Mouse (Mus musculus): ENCODE results near the gene Tas1r3. TPM values are rescaled to one million over a fixed set of nuclear protein-coding genes. Genes with fewer than 3 reads are reported as not detected.

The Tas1r3 gene
- polyA plus RNA-seq, 1 experiment from 2014 or later = 0.43 TPM

DNA sequence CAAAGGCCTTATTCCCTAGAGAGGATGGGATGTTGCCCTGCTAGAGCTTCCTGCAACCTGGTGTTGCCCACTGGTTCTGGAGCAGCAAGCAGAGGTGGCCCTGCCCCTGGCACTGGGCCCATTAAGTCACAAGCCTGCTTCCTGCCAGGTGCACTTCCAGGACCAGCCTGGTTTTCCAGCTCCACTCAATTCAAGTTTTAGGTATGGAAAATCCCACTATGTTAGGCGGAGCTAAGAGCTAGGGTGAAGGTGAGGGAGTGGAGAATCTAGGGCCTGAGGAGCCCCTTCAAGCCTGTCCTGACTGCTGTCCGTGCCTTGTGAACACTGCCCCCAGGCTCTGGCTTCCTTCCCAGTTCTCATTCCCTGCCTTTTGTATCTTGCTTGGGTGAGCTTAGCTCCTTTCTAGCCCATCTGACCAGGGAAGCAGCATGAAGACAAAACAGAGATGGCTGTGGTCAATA is 11.2 kb downstream of the Tas1r3 start:
- 90% methylated on average over 2 of the region's 2 CpGs for WGBS
- H3K4me3 ChIP-seq (ENCODE audit: low read depth, low read length) = no peak overlapping the region
- no peak overlapping the region for H3K4me2 ChIP-seq (ENCODE audit: low read length)
- peaks cover 17% of the 10 kb centered on the region for H3K4me1 ChIP-seq (replicated peaks; ENCODE audit: control insufficient read depth, insufficient read depth, low read length)
- no peak for DNase-seq (ENCODE audit: low spot score)
- no peak for ATAC-seq (replicated peaks; ENCODE audit: low FRiP score, low TSS enrichment, low read depth)
- no peaks in the 10 kb centered on the region for H3K9me3 ChIP-seq (ENCODE audit: control insufficient read depth, low read length)
- H3K36me3 ChIP-seq (ENCODE audit: control insufficient read depth, insufficient read depth, low read length) = peaks cover 32% of the 10 kb centered on the region
- H3K27me3 ChIP-seq (replicated peaks; ENCODE audit: control insufficient read depth, insufficient read depth, low read length) = no peaks in the 10 kb centered on the region
- no peak overlapping the region for H3K27ac ChIP-seq (ENCODE audit: low read depth)
- no peak overlapping the region for H3K9ac ChIP-seq (ENCODE audit: low read length)

DNA sequence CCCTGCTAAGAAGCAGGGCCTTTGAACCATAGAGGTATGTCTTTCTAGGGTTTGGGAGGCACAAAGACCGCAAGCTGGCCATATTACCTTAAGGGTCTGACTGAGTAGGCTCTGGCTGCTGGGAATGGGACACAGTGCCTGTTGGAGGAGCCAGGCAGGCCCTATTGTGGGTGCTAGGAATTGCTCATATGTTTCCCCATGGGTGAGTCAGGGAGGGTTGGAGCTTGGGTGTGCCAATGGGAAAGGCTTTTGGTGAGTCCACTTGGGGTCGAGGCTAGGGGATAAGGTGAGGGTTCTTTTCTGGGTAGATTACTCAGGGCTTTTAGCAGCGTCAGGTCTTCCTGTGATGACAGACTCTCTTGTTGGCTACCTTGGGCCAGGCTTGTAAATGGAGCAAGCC is 11.8 kb downstream of the Tas1r3 start:
- H3K27ac ChIP-seq (ENCODE audit: low read depth) = no peak overlapping the region
- no peaks in the 10 kb centered on the region for H3K27me3 ChIP-seq (replicated peaks; ENCODE audit: control insufficient read depth, insufficient read depth, low read length)
- 89% methylated on average over 3 of the region's 3 CpGs for WGBS
- H3K9ac ChIP-seq (ENCODE audit: low read length) = no peak overlapping the region
- H3K9me3 ChIP-seq (ENCODE audit: control insufficient read depth, low read length) = no peaks in the 10 kb centered on the region
- peaks cover 23% of the 10 kb centered on the region for H3K4me1 ChIP-seq (replicated peaks; ENCODE audit: control insufficient read depth, insufficient read depth, low read length)
- no peak overlapping the region for H3K4me2 ChIP-seq (ENCODE audit: low read length)
- ATAC-seq (replicated peaks; ENCODE audit: low FRiP score, low TSS enrichment, low read depth) (no peak), DNase-seq (ENCODE audit: low spot score) (no peak)
- H3K4me3 ChIP-seq (ENCODE audit: low read depth, low read length) = no peak overlapping the region
- H3K36me3 ChIP-seq (ENCODE audit: control insufficient read depth, insufficient read depth, low read length) = peaks cover 26% of the 10 kb centered on the region

GRCm38 (mm10) chr4:155849792-155850451 is 13.2 kb downstream of the Tas1r3 start:
- DNase-seq (ENCODE audit: low spot score) (no peak), ATAC-seq (replicated peaks; ENCODE audit: low FRiP score, low TSS enrichment, low read depth) (no peak)
- no peak overlapping the region for H3K9ac ChIP-seq (ENCODE audit: low read length)
- H3K9me3 ChIP-seq (ENCODE audit: control insufficient read depth, low read length) = no peaks in the 10 kb centered on the region
- no peaks in the 10 kb centered on the region for H3K27me3 ChIP-seq (replicated peaks; ENCODE audit: control insufficient read depth, insufficient read depth, low read length)
- no peak overlapping the region for H3K27ac ChIP-seq (ENCODE audit: low read depth)
- no peak overlapping the region for H3K4me2 ChIP-seq (ENCODE audit: low read length)
- H3K36me3 ChIP-seq (ENCODE audit: control insufficient read depth, insufficient read depth, low read length) = peaks cover 13% of the 10 kb centered on the region
- H3K4me1 ChIP-seq (replicated peaks; ENCODE audit: control insufficient read depth, insufficient read depth, low read length) = peaks cover 23% of the 10 kb centered on the region
- 97% methylated on average over 3 of the region's 3 CpGs for WGBS
- H3K4me3 ChIP-seq (ENCODE audit: low read depth, low read length) = no peak overlapping the region

DNA sequence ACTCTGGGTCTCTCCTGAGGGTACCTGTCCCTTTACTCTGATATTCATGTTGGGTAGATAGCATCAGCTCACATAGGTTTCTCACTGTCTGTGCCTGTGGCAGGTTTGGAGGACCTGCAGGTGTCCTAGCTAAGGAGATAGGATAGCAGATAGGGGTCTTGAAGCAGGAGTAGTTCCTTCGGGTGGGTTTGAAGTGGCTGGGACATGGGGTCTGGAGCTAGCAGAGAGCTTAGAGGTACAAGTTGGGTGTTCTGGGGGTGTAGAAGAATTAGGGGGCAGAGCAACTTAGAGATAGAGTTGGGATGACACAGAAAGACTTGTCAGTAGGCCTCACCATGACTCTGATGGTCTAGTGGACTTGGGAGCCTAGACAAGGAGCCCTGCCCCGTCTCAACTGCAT is 13.8 kb downstream of the Tas1r3 start:
- Histone ChIP-seq H3K27ac (ENCODE audit: low read depth) (no peak overlapping the region), H3K27me3 (replicated peaks; ENCODE audit: control insufficient read depth, insufficient read depth, low read length) (no peaks in the 10 kb centered on the region), H3K4me3 (ENCODE audit: low read depth, low read length) (no peak overlapping the region), H3K4me2 (ENCODE audit: low read length) (no peak overlapping the region), H3K36me3 (ENCODE audit: control insufficient read depth, insufficient read depth, low read length) (peaks cover 8% of the 10 kb centered on the region), H3K4me1 (replicated peaks; ENCODE audit: control insufficient read depth, insufficient read depth, low read length) (peaks cover 23% of the 10 kb centered on the region), H3K9ac (ENCODE audit: low read length) (no peak overlapping the region), H3K9me3 (ENCODE audit: control insufficient read depth, low read length) (no peaks in the 10 kb centered on the region)
- no peak for DNase-seq (ENCODE audit: low spot score)
- WGBS = 86% methylated on average over 2 of the region's 2 CpGs
- ATAC-seq (replicated peaks; ENCODE audit: low FRiP score, low TSS enrichment, low read depth) = no peak

DNA sequence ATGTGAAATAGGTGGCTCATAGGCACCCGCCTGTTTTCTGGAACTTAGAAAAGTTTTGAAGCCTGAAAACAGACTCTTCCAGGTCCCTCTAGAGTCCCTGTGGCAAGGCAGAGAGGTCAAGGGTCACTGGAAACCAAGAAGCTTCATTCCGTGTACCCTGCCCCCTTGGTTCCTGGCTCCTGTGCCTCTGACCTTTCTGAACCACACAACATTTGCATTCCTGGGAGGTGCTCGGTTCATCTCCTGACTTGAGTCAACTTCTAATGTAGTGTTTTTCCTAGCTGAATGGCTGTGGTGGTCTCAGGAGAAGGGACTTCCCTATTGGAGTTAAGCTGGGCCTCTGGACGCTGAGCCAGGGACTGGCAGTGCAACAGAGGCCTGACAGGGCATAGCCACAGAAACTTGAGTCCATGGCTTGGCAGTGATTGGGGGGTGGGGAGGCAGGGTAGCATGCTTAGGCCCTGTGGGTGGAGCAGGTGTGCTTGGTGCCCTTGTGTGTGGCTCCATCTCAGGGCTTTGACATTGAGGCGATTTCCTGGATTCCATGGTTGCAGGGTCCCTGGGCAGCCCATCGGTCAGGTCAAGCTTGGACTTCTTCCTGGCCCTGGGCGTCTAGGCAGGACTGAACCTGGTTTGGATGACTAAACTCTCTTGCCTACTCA is 14.6 kb downstream of the Tas1r3 start:
- Histone ChIP-seq H3K4me1 (replicated peaks; ENCODE audit: control insufficient read depth, insufficient read depth, low read length) (peaks cover 23% of the 10 kb centered on the region), H3K36me3 (ENCODE audit: control insufficient read depth, insufficient read depth, low read length) (peaks cover 6% of the 10 kb centered on the region), H3K9ac (ENCODE audit: low read length) (peak overlapping the region; percentile 85), H3K9me3 (ENCODE audit: control insufficient read depth, low read length) (no peaks in the 10 kb centered on the region), H3K27me3 (replicated peaks; ENCODE audit: control insufficient read depth, insufficient read depth, low read length) (no peaks in the 10 kb centered on the region), H3K4me2 (ENCODE audit: low read length) (peak overlapping the region; percentile 95), H3K4me3 (ENCODE audit: low read depth, low read length) (peak overlapping the region; percentile 79), H3K27ac (ENCODE audit: low read depth) (no peak overlapping the region)
- ATAC-seq (replicated peaks; ENCODE audit: low FRiP score, low TSS enrichment, low read depth) (no peak), DNase-seq (ENCODE audit: low spot score) (no peak)
- 60% methylated on average over 7 of the region's 7 CpGs for WGBS

- no peaks in the 10 kb centered on the region for H3K27me3 ChIP-seq (replicated peaks; ENCODE audit: control insufficient read depth, insufficient read depth, low read length)
- H3K9me3 ChIP-seq (ENCODE audit: control insufficient read depth, low read length) = no peaks in the 10 kb centered on the region
- peak; percentile 57 for ATAC-seq (replicated peaks; ENCODE audit: low FRiP score, low TSS enrichment, low read depth)
- H3K9ac ChIP-seq (ENCODE audit: low read length) = peak overlapping the region; percentile 85
- peak overlapping the region; percentile 33 for H3K27ac ChIP-seq (ENCODE audit: low read depth)
- peaks cover 23% of the 10 kb centered on the region for H3K4me1 ChIP-seq (replicated peaks; ENCODE audit: control insufficient read depth, insufficient read depth, low read length)
- peak overlapping the region; percentile 79 for H3K4me3 ChIP-seq (ENCODE audit: low read depth, low read length)
- 3% methylated on average over 66 of the region's 69 CpGs for WGBS
- H3K4me2 ChIP-seq (ENCODE audit: low read length) = peak overlapping the region; percentile 95
- peaks cover 12% of the 10 kb centered on the region for H3K36me3 ChIP-seq (ENCODE audit: control insufficient read depth, insufficient read depth, low read length)
- DNase-seq (ENCODE audit: low spot score) = peak; percentile 81
These were observed 15.4 kb downstream of the Tas1r3 start for GRCm38 (mm10) chr4:155847591-155848352.

- Histone ChIP-seq H3K4me1 (replicated peaks; ENCODE audit: control insufficient read depth, insufficient read depth, low read length) (peaks cover 23% of the 10 kb centered on the region), H3K27me3 (replicated peaks; ENCODE audit: control insufficient read depth, insufficient read depth, low read length) (no peaks in the 10 kb centered on the region), H3K36me3 (ENCODE audit: control insufficient read depth, insufficient read depth, low read length) (peaks cover 17% of the 10 kb centered on the region), H3K9ac (ENCODE audit: low read length) (peak within 1 kb of the TSS; percentile 85), H3K4me3 (ENCODE audit: low read depth, low read length) (peak within 1 kb of the TSS; percentile 79), H3K27ac (ENCODE audit: low read depth) (peak within 1 kb of the TSS; percentile 43), H3K4me2 (ENCODE audit: low read length) (peak within 1 kb of the TSS; percentile 95), H3K9me3 (ENCODE audit: control insufficient read depth, low read length) (no peaks in the 10 kb centered on the region)
- 3% methylated on average over 62 of the region's 65 CpGs for WGBS
- ATAC-seq (replicated peaks; ENCODE audit: low FRiP score, low TSS enrichment, low read depth) (peak; percentile 91), DNase-seq (ENCODE audit: low spot score) (peak; percentile 98)
These were observed 16.1 kb downstream of the Tas1r3 start, which contains the start of gene Dvl1 for GRCm38 (mm10) chr4:155846871-155847578. Dvl1 (plus strand) TSS chr4:155847402.

DNA sequence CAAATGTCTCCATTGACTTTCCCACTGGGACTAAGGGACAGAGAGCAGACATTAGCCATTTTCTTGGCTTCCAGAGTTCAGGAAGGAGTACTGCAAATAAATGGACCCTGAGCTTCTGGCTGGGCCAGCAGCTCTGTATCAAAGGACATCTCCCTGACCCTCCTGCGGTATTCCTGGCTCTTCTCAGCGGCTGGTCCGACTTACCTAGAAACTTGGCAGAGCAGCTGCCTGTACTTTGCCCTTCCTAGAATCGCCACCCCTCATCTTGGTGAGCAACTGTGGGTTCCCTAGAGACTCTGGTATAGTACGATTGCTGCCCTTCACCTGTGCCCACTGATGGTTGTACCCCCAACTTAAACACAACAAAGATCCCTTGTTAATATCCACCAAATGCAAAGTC is 19.9 kb downstream of the Tas1r3 start:
- no peak overlapping the region for H3K4me2 ChIP-seq (ENCODE audit: low read length)
- WGBS = 93% methylated on average over 5 of the region's 5 CpGs
- H3K4me1 ChIP-seq (replicated peaks; ENCODE audit: control insufficient read depth, insufficient read depth, low read length) = peaks cover 36% of the 10 kb centered on the region
- H3K9me3 ChIP-seq (ENCODE audit: control insufficient read depth, low read length) = no peaks in the 10 kb centered on the region
- no peak overlapping the region for H3K9ac ChIP-seq (ENCODE audit: low read length)
- H3K27ac ChIP-seq (ENCODE audit: low read depth) = no peak overlapping the region
- peaks cover 17% of the 10 kb centered on the region for H3K36me3 ChIP-seq (ENCODE audit: control insufficient read depth, insufficient read depth, low read length)
- DNase-seq (ENCODE audit: low spot score) (no peak), ATAC-seq (replicated peaks; ENCODE audit: low FRiP score, low TSS enrichment, low read depth) (no peak)
- H3K4me3 ChIP-seq (ENCODE audit: low read depth, low read length) = no peak overlapping the region
- no peaks in the 10 kb centered on the region for H3K27me3 ChIP-seq (replicated peaks; ENCODE audit: control insufficient read depth, insufficient read depth, low read length)
